Mouse (Mus musculus): Measurements from ENCODE around the gene Trpm8. TPM values are rescaled to one million over a fixed set of nuclear protein-coding genes. Genes with fewer than 3 reads are reported as not detected.

Trpm8 gene
- polyA plus RNA-seq (2014; fragmentation: Illumina TruSeq; extraction: RNeasy Lipid Tissue Mini Kit (QIAGEN cat#74804); ENCODE audit: low read depth, low replicate concordance): not detected

GRCm38 (mm10) chr1:88277098-88277817, at the start of gene Trpm8, which contains the start of gene Hjurp:
TSS of gene Trpm8 (plus strand) at chr1:88277661.
TSS of gene Hjurp (minus strand) at chr1:88277633.

GRCm38 (mm10) chr1:88406807-88407198, 129.3 kb downstream of the Trpm8 start, which contains the start of gene Spp2:
TSS of gene Spp2 (plus strand) at chr1:88406961.

Other genes starting within 250 kb of the Trpm8 start
- gene Ugt1a10, start 222.3 kb upstream of the Trpm8 start, polyA plus RNA-seq (2014; fragmentation: Illumina TruSeq; extraction: RNeasy Lipid Tissue Mini Kit (QIAGEN cat#74804); ENCODE audit: low read depth, low replicate concordance): not detected
- not detected for gene Ugt1a9, start 206.9 kb upstream of the Trpm8 start, polyA plus RNA-seq (2014; fragmentation: Illumina TruSeq; extraction: RNeasy Lipid Tissue Mini Kit (QIAGEN cat#74804); ENCODE audit: low read depth, low replicate concordance)
- not detected for gene Ugt1a8, start 189.8 kb upstream of the Trpm8 start, polyA plus RNA-seq (2014; fragmentation: Illumina TruSeq; extraction: RNeasy Lipid Tissue Mini Kit (QIAGEN cat#74804); ENCODE audit: low read depth, low replicate concordance)
- 6.2 TPM for gene Ugt1a7c, start 182.6 kb upstream of the Trpm8 start, polyA plus RNA-seq (2014; fragmentation: Illumina TruSeq; extraction: RNeasy Lipid Tissue Mini Kit (QIAGEN cat#74804); ENCODE audit: low read depth, low replicate concordance)
- 0.52 TPM for gene Ugt1a6b, start 174.4 kb upstream of the Trpm8 start, polyA plus RNA-seq (2014; fragmentation: Illumina TruSeq; extraction: RNeasy Lipid Tissue Mini Kit (QIAGEN cat#74804); ENCODE audit: low read depth, low replicate concordance)
- gene Ugt1a6a, start 142.9 kb upstream of the Trpm8 start, polyA plus RNA-seq (2014; fragmentation: Illumina TruSeq; extraction: RNeasy Lipid Tissue Mini Kit (QIAGEN cat#74804); ENCODE audit: low read depth, low replicate concordance): 5.1 TPM
- not detected for gene Ugt1a5, start 111.6 kb upstream of the Trpm8 start, polyA plus RNA-seq (2014; fragmentation: Illumina TruSeq; extraction: RNeasy Lipid Tissue Mini Kit (QIAGEN cat#74804); ENCODE audit: low read depth, low replicate concordance)
- not detected for gene Ugt1a2, start 77.1 kb upstream of the Trpm8 start, polyA plus RNA-seq (2014; fragmentation: Illumina TruSeq; extraction: RNeasy Lipid Tissue Mini Kit (QIAGEN cat#74804); ENCODE audit: low read depth, low replicate concordance)
- gene Dnajb3, start 71.9 kb upstream of the Trpm8 start, polyA plus RNA-seq (2014; fragmentation: Illumina TruSeq; extraction: RNeasy Lipid Tissue Mini Kit (QIAGEN cat#74804); ENCODE audit: low read depth, low replicate concordance): 2.4 TPM
- gene Ugt1a1, start 65.7 kb upstream of the Trpm8 start, polyA plus RNA-seq (2014; fragmentation: Illumina TruSeq; extraction: RNeasy Lipid Tissue Mini Kit (QIAGEN cat#74804); ENCODE audit: low read depth, low replicate concordance): 21.2 TPM
- not detected for gene Mroh2a, start 50.7 kb upstream of the Trpm8 start, polyA plus RNA-seq (2014; fragmentation: Illumina TruSeq; extraction: RNeasy Lipid Tissue Mini Kit (QIAGEN cat#74804); ENCODE audit: low read depth, low replicate concordance)
- gene Hjurp, start within 50 bp of the Trpm8 start, polyA plus RNA-seq (2014; fragmentation: Illumina TruSeq; extraction: RNeasy Lipid Tissue Mini Kit (QIAGEN cat#74804); ENCODE audit: low read depth, low replicate concordance): 22.9 TPM
- gene Spp2, start 129.3 kb downstream of the Trpm8 start, polyA plus RNA-seq (2014; fragmentation: Illumina TruSeq; extraction: RNeasy Lipid Tissue Mini Kit (QIAGEN cat#74804); ENCODE audit: low read depth, low replicate concordance): not detected
- gene Glrp1, start 232.4 kb downstream of the Trpm8 start, polyA plus RNA-seq (2014; fragmentation: Illumina TruSeq; extraction: RNeasy Lipid Tissue Mini Kit (QIAGEN cat#74804); ENCODE audit: low read depth, low replicate concordance): not detected